Mouse (Mus musculus): Measurements from ENCODE around the gene Snx13.

DNA sequence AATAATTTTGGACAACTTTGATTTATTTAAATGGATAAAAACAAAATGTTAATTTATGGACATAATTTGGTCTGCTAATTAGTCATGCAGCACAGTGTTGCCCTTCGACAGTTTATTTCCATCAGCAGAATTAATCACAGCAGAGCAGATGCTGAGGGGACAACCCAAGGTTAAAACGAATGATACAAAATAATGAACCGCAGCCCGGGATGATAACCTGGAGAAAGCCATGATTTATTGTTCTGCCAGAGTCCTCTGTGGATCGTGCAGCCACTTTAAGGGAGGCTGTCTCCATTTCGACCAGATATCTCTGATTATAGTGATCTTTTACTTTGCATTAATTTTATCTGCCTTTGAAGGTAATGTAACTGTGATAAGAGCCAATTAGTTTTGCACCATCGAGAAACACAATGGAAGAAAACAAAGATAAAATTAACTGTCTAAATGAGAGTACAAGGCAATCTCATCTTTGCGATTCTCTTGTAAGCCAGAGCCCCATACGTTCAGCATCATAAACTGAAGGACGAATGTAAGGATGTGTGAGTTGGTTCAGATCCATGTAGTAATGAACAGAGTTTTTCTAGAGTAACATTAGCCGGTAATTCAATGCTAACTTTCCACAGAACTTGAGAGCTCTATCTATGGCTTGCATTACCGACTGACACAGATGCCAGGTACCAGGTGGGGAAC is 48.1 kb upstream of the Snx13 start:
- no peak for TF ChIP-seq FLI1 (IDR thresholded peaks at IDR 0.05; ENCODE audit: low read length)
- TF ChIP-seq GATA1 (IDR thresholded peaks at IDR 0.05; ENCODE audit: borderline replicate concordance, low read length), result no peak

All from megakaryocyte, embryonic 14.5 days (primary cell).